Mouse (Mus musculus): ENCODE measurements at regions not wholly inside any gene's neighbourhood (a gene's known extent, or its start where the extent isn't known, plus 50 kb on each side); places are given as distances from the start of the nearest gene placed in this dataset.

GRCm38 (mm10) chr3:50932397-50933089 lies 291.7 kb upstream of the Noct start:
- TF ChIP-seq CTCF (IDR thresholded peaks at IDR 0.05; ENCODE audit: low read depth) = no peak
- H3K9me3 ChIP-seq (ENCODE audit: low read depth, low read length) = no peaks in the 10 kb centered on the region
- no peaks in the 10 kb centered on the region for H3K36me3 ChIP-seq (ENCODE audit: insufficient read depth)
- WGBS = 55% methylated on average over 10 of the region's 10 CpGs
- H3K4me1 ChIP-seq (ENCODE audit: insufficient read depth) = 0 out of 2 replicates have a peak, but pooled peaks cover 6% of the 10 kb centered on the region
- H3K4me2 ChIP-seq = no peak overlapping the region
- DNase-seq (no peak), ATAC-seq (ENCODE audit: insufficient read depth) (no peak)
- H3K9ac ChIP-seq = no peak overlapping the region
- no peaks in the 10 kb centered on the region for H3K27me3 ChIP-seq (ENCODE audit: insufficient read depth, low read length)
- no peak overlapping the region for H3K27ac ChIP-seq (ENCODE audit: low read depth)
- H3K4me3 ChIP-seq (ENCODE audit: low read depth, low read length) = no peak overlapping the region

DNA sequence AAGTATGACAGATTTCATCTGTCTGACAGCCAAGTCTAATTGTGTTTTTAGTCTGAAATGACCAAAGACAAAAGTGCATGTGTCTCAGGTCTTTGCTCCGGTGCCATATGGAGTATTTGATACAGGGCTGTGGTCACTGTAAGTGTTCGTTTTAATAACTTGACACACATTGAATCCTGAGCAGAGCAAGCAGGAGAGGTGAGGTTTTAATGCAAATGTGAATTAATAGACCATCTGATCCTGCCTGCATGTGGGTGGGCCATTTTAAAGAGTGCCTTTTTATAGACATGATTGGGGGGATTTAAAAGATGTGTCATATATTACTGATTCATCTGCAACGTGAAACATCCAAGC lies 291.2 kb upstream of the Noct start:
- no peak overlapping the region for H3K27ac ChIP-seq (ENCODE audit: low read depth)
- 0 out of 2 replicates have a peak, but pooled peaks cover 6% of the 10 kb centered on the region for H3K4me1 ChIP-seq (ENCODE audit: insufficient read depth)
- no peak for TF ChIP-seq CTCF (IDR thresholded peaks at IDR 0.05; ENCODE audit: low read depth)
- H3K9ac ChIP-seq = no peak overlapping the region
- WGBS = 60% methylated on average over 3 of the region's 3 CpGs
- ATAC-seq (ENCODE audit: insufficient read depth) (no peak), DNase-seq (no peak)
- no peaks in the 10 kb centered on the region for H3K9me3 ChIP-seq (ENCODE audit: low read depth, low read length)
- H3K4me3 ChIP-seq (ENCODE audit: low read depth, low read length) = no peak overlapping the region
- no peak overlapping the region for H3K4me2 ChIP-seq
- no peaks in the 10 kb centered on the region for H3K27me3 ChIP-seq (ENCODE audit: insufficient read depth, low read length)
- no peaks in the 10 kb centered on the region for H3K36me3 ChIP-seq (ENCODE audit: insufficient read depth)

DNA sequence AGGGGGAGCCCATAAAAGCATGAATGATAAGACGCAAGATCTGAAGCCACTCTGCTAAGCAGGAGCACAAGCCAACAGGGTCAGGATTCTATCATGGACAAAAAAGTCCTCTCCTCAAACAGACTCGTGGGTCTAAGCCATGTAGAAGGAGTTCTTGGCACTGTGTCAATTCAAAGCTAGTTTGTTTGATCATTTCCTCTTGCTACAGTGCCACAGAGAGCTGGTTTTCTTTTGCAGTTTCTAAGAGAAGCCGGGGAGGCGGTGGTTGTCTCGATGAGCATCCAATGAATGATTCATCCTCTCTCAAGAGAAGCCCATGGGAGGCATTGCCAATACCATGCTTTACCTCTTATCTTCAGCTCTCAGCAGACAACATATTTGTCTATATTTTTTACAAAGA lies 284.6 kb upstream of the Noct start:
- Histone ChIP-seq H3K27ac (ENCODE audit: low read depth) (no peak overlapping the region), H3K4me3 (ENCODE audit: low read depth, low read length) (no peak overlapping the region), H3K9me3 (ENCODE audit: low read depth, low read length) (no peaks in the 10 kb centered on the region), H3K4me1 (ENCODE audit: insufficient read depth) (no peaks in the 10 kb centered on the region), H3K27me3 (ENCODE audit: insufficient read depth, low read length) (no peaks in the 10 kb centered on the region), H3K36me3 (ENCODE audit: insufficient read depth) (no peaks in the 10 kb centered on the region), H3K9ac (no peak overlapping the region), H3K4me2 (no peak overlapping the region)
- peak; percentile 24; the same call in 1 of the 2 replicates for ATAC-seq (ENCODE audit: insufficient read depth)
- 46% methylated on average over 5 of the region's 5 CpGs for WGBS
- DNase-seq = peak; percentile 83
- TF ChIP-seq CTCF (IDR thresholded peaks at IDR 0.05; ENCODE audit: low read depth) = no peak

- Histone ChIP-seq H3K9me3 (ENCODE audit: low read depth, low read length) (no peaks in the 10 kb centered on the region), H3K4me3 (ENCODE audit: low read depth, low read length) (no peak overlapping the region), H3K4me2 (no peak overlapping the region), H3K27me3 (ENCODE audit: insufficient read depth, low read length) (no peaks in the 10 kb centered on the region), H3K4me1 (ENCODE audit: insufficient read depth) (no peaks in the 10 kb centered on the region), H3K9ac (no peak overlapping the region), H3K36me3 (ENCODE audit: insufficient read depth) (no peaks in the 10 kb centered on the region), H3K27ac (ENCODE audit: low read depth) (no peak overlapping the region)
- 62% methylated on average over 3 of the region's 3 CpGs for whole genome bisulfite sequencing
- DNase-seq = no peak
- no peak for TF ChIP-seq CTCF (IDR thresholded peaks at IDR 0.05; ENCODE audit: low read depth)
- no peak for ATAC-seq (ENCODE audit: insufficient read depth)
These were observed 283.6 kb upstream of the Noct start for GRCm38 (mm10) chr3:50940656-50941055.

DNA sequence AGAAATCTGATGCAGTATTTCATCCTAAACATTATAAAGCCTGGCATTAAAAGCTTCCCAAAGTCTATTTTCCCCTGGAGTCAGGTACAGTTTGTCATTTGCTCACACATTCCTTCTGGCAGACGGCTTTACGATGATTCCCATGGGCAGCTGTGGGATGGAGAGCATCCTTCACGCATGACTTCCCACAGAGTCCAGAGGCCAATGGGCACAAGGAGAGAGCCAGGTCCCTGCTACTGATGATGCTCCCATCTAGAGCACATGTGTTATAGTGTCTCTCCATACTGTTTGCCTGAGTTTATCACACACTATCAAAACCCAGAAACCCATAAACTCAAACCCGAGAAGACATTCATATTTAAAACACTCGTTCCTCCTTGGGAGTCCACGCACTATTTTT lies 270.8 kb upstream of the Noct start:
- no peak overlapping the region for H3K4me2 ChIP-seq
- WGBS = 85% methylated on average over 6 of the region's 6 CpGs
- no peak for ATAC-seq (ENCODE audit: insufficient read depth)
- no peak overlapping the region for H3K27ac ChIP-seq (ENCODE audit: low read depth)
- no peaks in the 10 kb centered on the region for H3K27me3 ChIP-seq (ENCODE audit: insufficient read depth, low read length)
- H3K36me3 ChIP-seq (ENCODE audit: insufficient read depth) = no peaks in the 10 kb centered on the region
- TF ChIP-seq CTCF (IDR thresholded peaks at IDR 0.05; ENCODE audit: low read depth) = no peak
- no peak for DNase-seq
- no peak overlapping the region for H3K4me3 ChIP-seq (ENCODE audit: low read depth, low read length)
- H3K9me3 ChIP-seq (ENCODE audit: low read depth, low read length) = no peaks in the 10 kb centered on the region
- H3K9ac ChIP-seq = no peak overlapping the region
- H3K4me1 ChIP-seq (ENCODE audit: insufficient read depth) = no peaks in the 10 kb centered on the region

GRCm38 (mm10) chr3:50970386-50970785 lies 253.9 kb upstream of the Noct start:
- Histone ChIP-seq H3K9ac (no peak overlapping the region), H3K4me3 (ENCODE audit: low read depth, low read length) (no peak overlapping the region), H3K36me3 (ENCODE audit: insufficient read depth) (no peaks in the 10 kb centered on the region), H3K27ac (ENCODE audit: low read depth) (no peak overlapping the region), H3K4me2 (no peak overlapping the region), H3K4me1 (ENCODE audit: insufficient read depth) (no peaks in the 10 kb centered on the region), H3K27me3 (ENCODE audit: insufficient read depth, low read length) (no peaks in the 10 kb centered on the region), H3K9me3 (ENCODE audit: low read depth, low read length) (no peaks in the 10 kb centered on the region)
- no peak for DNase-seq
- 93% methylated on average over 2 of the region's 2 CpGs for WGBS
- TF ChIP-seq CTCF (IDR thresholded peaks at IDR 0.05; ENCODE audit: low read depth) = no peak
- ATAC-seq (ENCODE audit: insufficient read depth) = no peak

GRCm38 (mm10) chr3:50973081-50973480 lies 251.2 kb upstream of the Noct start:
- Histone ChIP-seq H3K4me2 (no peak overlapping the region), H3K27me3 (ENCODE audit: insufficient read depth, low read length) (no peaks in the 10 kb centered on the region), H3K4me3 (ENCODE audit: low read depth, low read length) (no peak overlapping the region), H3K36me3 (ENCODE audit: insufficient read depth) (no peaks in the 10 kb centered on the region), H3K4me1 (ENCODE audit: insufficient read depth) (0 out of 2 replicates have a peak, but pooled peaks cover 6% of the 10 kb centered on the region), H3K9ac (no peak overlapping the region), H3K9me3 (ENCODE audit: low read depth, low read length) (no peaks in the 10 kb centered on the region), H3K27ac (ENCODE audit: low read depth) (no peak overlapping the region)
- no peak for ATAC-seq (ENCODE audit: insufficient read depth)
- 80% methylated on average over 6 of the region's 6 CpGs for WGBS
- no peak for DNase-seq
- TF ChIP-seq CTCF (IDR thresholded peaks at IDR 0.05; ENCODE audit: low read depth) = no peak
